Mouse (Mus musculus): ENCODE results near the gene Grik2.

DNA sequence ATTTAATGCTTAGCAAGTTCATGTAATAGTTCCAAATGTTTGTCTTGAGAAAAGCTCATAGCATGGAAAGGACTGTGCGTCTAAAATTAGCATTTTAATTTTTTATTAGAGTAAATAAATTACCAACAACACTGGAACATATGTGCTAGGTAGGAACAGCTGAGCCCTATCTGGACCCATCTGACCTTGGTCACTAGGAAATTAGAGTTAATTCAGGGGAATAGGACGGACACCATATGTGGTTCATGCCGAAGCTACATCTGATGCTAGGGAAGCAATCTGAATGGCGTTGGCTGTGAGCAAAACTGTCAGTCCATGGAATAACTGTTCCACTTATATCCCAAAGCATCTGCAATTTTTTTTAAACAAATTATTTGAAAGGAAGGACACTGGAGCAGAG is 638.9 kb downstream of the Grik2 start:
- TF ChIP-seq GATA1 (IDR thresholded peaks at IDR 0.05; ENCODE audit: low read depth, low read length) (no peak), USF1 (IDR thresholded peaks at IDR 0.05; ENCODE audit: low read depth, low read length) (no peak), NELFE (IDR thresholded peaks at IDR 0.05; ENCODE audit: low read depth, low read length) (no peak), ZMIZ1 (IDR thresholded peaks at IDR 0.05; ENCODE audit: low read depth, low read length) (no peak), CTCF (IDR thresholded peaks at IDR 0.05 in 2 of 3, conservative IDR thresholded peaks at IDR 0.05 in 1 of 3; ENCODE audit: control insufficient read depth in 1 of 3, insufficient read depth in 1 of 3, low read depth in 2 of 3, low read length in 3 of 3, poor library complexity in 1 of 3, severe bottlenecking in 1 of 3) (no peak), EP300 (IDR thresholded peaks at IDR 0.05; ENCODE audit: low read depth in 1 of 2, low read length in 2 of 2) (no peak), KAT2A (conservative IDR thresholded peaks at IDR 0.05; ENCODE audit: low read depth, low read length) (no peak), POLR2A (IDR thresholded peaks at IDR 0.05; ENCODE audit: control insufficient read depth in 1 of 2, insufficient read depth in 1 of 2, low read depth in 1 of 2, low read length in 2 of 2, poor library complexity in 1 of 2) (no peak), RAD21 (IDR thresholded peaks at IDR 0.05; ENCODE audit: low read depth, low read length) (no peak), MAX (IDR thresholded peaks at IDR 0.05; ENCODE audit: low read length) (no peak)

Measured in MEL (cell line).